Mouse (Mus musculus): ENCODE measurements around the gene 4921539E11Rik. TPM values are rescaled to one million over a fixed set of nuclear protein-coding genes. Genes with fewer than 3 reads are reported as not detected.

The 4921539E11Rik gene
- polyA plus RNA-seq, 1 experiment: not detected

GRCm38 (mm10) chr4:103232156-103232555 is 58.5 kb downstream of the 4921539E11Rik start:
- H3K4me3 ChIP-seq (ENCODE audit: insufficient read depth, poor library complexity, severe bottlenecking): no peak overlapping the region
- H3K79me2 ChIP-seq (ENCODE audit: control insufficient read depth, insufficient read depth): no peaks in the 10 kb centered on the region
- TF ChIP-seq USF1 (IDR thresholded peaks at IDR 0.05; ENCODE audit: low read depth) (no peak), MAX (IDR thresholded peaks at IDR 0.05) (no peak), FOSL1 (IDR thresholded peaks at IDR 0.05; ENCODE audit: insufficient read depth, low read length, poor library complexity, severe bottlenecking) (no peak), CTCF (IDR thresholded peaks at IDR 0.05; ENCODE audit: control insufficient read depth, insufficient read depth, insufficient read length) (no peak), CEBPB (IDR thresholded peaks at IDR 0.05; ENCODE audit: low read depth) (no peak), MYOD1 (IDR thresholded peaks at IDR 0.05; ENCODE audit: control insufficient read depth, insufficient read length, low read depth) (no peak), MYOG (IDR thresholded peaks at IDR 0.05; ENCODE audit: control insufficient read depth, extremely low read depth, insufficient read length) (no peak)

DNA sequence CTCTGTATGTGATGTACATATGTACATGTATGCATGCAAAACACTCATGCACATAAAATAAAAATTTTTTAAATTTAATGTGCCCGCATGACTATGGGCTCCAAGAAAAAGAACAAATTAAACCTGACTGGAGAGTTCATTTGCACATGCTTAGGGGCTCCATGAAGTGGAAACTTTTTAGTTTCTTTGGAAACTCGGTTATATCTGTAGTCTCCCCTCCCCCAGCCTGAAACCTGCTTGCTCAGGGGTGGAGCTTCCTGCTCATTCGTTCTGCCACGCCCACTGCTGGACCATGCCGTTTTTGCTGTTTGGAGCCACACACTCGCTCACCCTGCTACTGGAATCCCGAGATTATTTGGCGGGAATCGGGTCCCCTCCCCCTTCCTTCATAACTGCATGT is 67.8 kb downstream of the 4921539E11Rik start:
- H3K79me3 ChIP-seq (ENCODE audit: low read depth): no peaks in the 10 kb centered on the region
- no peak overlapping the region for H3K4me3 ChIP-seq (ENCODE audit: insufficient read depth, poor library complexity, severe bottlenecking)
- no peaks in the 10 kb centered on the region for H3K36me3 ChIP-seq (ENCODE audit: control insufficient read depth, insufficient read depth)
- no peaks in the 10 kb centered on the region for H3K79me2 ChIP-seq (ENCODE audit: control insufficient read depth, insufficient read depth)
- no peak overlapping the region for H3ac ChIP-seq (ENCODE audit: control insufficient read depth, insufficient read length, low read depth)
- TF ChIP-seq MYOD1 (IDR thresholded peaks at IDR 0.05; ENCODE audit: control insufficient read depth, insufficient read length, low read depth) (no peak), MAX (IDR thresholded peaks at IDR 0.05) (no peak), USF1 (IDR thresholded peaks at IDR 0.05; ENCODE audit: low read depth) (no peak), CEBPB (IDR thresholded peaks at IDR 0.05; ENCODE audit: low read depth) (no peak), MYOG (IDR thresholded peaks at IDR 0.05; ENCODE audit: control insufficient read depth, extremely low read depth, insufficient read length) (no peak), FOSL1 (IDR thresholded peaks at IDR 0.05; ENCODE audit: insufficient read depth, low read length, poor library complexity, severe bottlenecking) (no peak), CTCF (IDR thresholded peaks at IDR 0.05; ENCODE audit: control insufficient read depth, insufficient read depth, insufficient read length) (no peak)
- H3K27me3 ChIP-seq (ENCODE audit: control insufficient read depth, insufficient read depth, insufficient read length): no peaks in the 10 kb centered on the region

More at GRCm38 (mm10) chr4:103232156-103232555, 58.5 kb downstream of the 4921539E11Rik start:
- no peak overlapping the region for H3ac ChIP-seq (ENCODE audit: control insufficient read depth, insufficient read length, low read depth)
- no peaks in the 10 kb centered on the region for H3K79me3 ChIP-seq (ENCODE audit: low read depth)
- H3K27me3 ChIP-seq (ENCODE audit: control insufficient read depth, insufficient read depth, insufficient read length): no peaks in the 10 kb centered on the region
- H3K36me3 ChIP-seq (ENCODE audit: control insufficient read depth, insufficient read depth): no peaks in the 10 kb centered on the region

DNA sequence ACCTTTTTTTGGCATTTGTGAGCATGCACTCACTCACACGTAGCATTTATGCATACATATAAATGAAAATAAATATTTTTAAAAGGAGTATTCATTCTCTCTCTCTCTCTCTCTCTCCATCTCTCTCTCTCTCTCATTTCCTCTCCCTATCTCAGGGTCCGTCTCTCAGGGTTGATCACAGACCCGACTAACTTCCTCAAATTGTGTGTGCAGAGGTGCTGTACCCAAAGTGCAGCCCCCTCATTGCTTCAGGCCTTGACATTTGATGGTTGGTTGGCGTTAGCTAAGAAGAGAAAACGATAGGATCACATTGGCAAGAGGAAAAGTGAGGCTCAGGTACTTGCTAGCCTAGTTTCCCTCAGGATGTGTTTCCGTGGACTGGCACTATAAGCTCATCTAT is 68.9 kb downstream of the 4921539E11Rik start:
- no peaks in the 10 kb centered on the region for H3K36me3 ChIP-seq (ENCODE audit: control insufficient read depth, insufficient read depth)
- H3K79me2 ChIP-seq (ENCODE audit: control insufficient read depth, insufficient read depth): no peaks in the 10 kb centered on the region
- H3K4me3 ChIP-seq (ENCODE audit: insufficient read depth, poor library complexity, severe bottlenecking): no peak overlapping the region
- TF ChIP-seq MYOD1 (IDR thresholded peaks at IDR 0.05; ENCODE audit: control insufficient read depth, insufficient read length, low read depth) (no peak), USF1 (IDR thresholded peaks at IDR 0.05; ENCODE audit: low read depth) (no peak), CTCF (IDR thresholded peaks at IDR 0.05; ENCODE audit: control insufficient read depth, insufficient read depth, insufficient read length) (no peak), MAX (IDR thresholded peaks at IDR 0.05) (no peak), CEBPB (IDR thresholded peaks at IDR 0.05; ENCODE audit: low read depth) (no peak), FOSL1 (IDR thresholded peaks at IDR 0.05; ENCODE audit: insufficient read depth, low read length, poor library complexity, severe bottlenecking) (no peak), MYOG (IDR thresholded peaks at IDR 0.05; ENCODE audit: control insufficient read depth, extremely low read depth, insufficient read length) (no peak)
- no peak overlapping the region for H3ac ChIP-seq (ENCODE audit: control insufficient read depth, insufficient read length, low read depth)
- no peaks in the 10 kb centered on the region for H3K79me3 ChIP-seq (ENCODE audit: low read depth)
- H3K27me3 ChIP-seq (ENCODE audit: control insufficient read depth, insufficient read depth, insufficient read length): no peaks in the 10 kb centered on the region

- no peaks in the 10 kb centered on the region for H3K79me3 ChIP-seq (ENCODE audit: low read depth)
- H3ac ChIP-seq (ENCODE audit: control insufficient read depth, insufficient read length, low read depth): no peak overlapping the region
- no peaks in the 10 kb centered on the region for H3K27me3 ChIP-seq (ENCODE audit: control insufficient read depth, insufficient read depth, insufficient read length)
- no peaks in the 10 kb centered on the region for H3K36me3 ChIP-seq (ENCODE audit: control insufficient read depth, insufficient read depth)
- H3K79me2 ChIP-seq (ENCODE audit: control insufficient read depth, insufficient read depth): peaks cover 6% of the 10 kb centered on the region
- no peak overlapping the region for H3K4me3 ChIP-seq (ENCODE audit: insufficient read depth, poor library complexity, severe bottlenecking)
- no peak for TF ChIP-seq MYOG (IDR thresholded peaks at IDR 0.05; ENCODE audit: control insufficient read depth, extremely low read depth, insufficient read length)
- TF ChIP-seq MAX (IDR thresholded peaks at IDR 0.05): no peak
- TF ChIP-seq USF1 (IDR thresholded peaks at IDR 0.05; ENCODE audit: low read depth): no peak
Measured at GRCm38 (mm10) chr4:103219011-103219410, 71.7 kb downstream of the 4921539E11Rik start.

GRCm38 (mm10) chr4:103216046-103216445 is 74.6 kb downstream of the 4921539E11Rik start:
- Histone ChIP-seq H3K79me2 (ENCODE audit: control insufficient read depth, insufficient read depth) (peaks cover 15% of the 10 kb centered on the region), H3ac (ENCODE audit: control insufficient read depth, insufficient read length, low read depth) (no peak overlapping the region), H3K36me3 (ENCODE audit: control insufficient read depth, insufficient read depth) (no peaks in the 10 kb centered on the region), H3K4me3 (ENCODE audit: insufficient read depth, poor library complexity, severe bottlenecking) (no peak overlapping the region), H3K27me3 (ENCODE audit: control insufficient read depth, insufficient read depth, insufficient read length) (no peaks in the 10 kb centered on the region), H3K79me3 (ENCODE audit: low read depth) (peaks cover 5% of the 10 kb centered on the region)
- no peak for TF ChIP-seq CEBPB (IDR thresholded peaks at IDR 0.05; ENCODE audit: low read depth)

DNA sequence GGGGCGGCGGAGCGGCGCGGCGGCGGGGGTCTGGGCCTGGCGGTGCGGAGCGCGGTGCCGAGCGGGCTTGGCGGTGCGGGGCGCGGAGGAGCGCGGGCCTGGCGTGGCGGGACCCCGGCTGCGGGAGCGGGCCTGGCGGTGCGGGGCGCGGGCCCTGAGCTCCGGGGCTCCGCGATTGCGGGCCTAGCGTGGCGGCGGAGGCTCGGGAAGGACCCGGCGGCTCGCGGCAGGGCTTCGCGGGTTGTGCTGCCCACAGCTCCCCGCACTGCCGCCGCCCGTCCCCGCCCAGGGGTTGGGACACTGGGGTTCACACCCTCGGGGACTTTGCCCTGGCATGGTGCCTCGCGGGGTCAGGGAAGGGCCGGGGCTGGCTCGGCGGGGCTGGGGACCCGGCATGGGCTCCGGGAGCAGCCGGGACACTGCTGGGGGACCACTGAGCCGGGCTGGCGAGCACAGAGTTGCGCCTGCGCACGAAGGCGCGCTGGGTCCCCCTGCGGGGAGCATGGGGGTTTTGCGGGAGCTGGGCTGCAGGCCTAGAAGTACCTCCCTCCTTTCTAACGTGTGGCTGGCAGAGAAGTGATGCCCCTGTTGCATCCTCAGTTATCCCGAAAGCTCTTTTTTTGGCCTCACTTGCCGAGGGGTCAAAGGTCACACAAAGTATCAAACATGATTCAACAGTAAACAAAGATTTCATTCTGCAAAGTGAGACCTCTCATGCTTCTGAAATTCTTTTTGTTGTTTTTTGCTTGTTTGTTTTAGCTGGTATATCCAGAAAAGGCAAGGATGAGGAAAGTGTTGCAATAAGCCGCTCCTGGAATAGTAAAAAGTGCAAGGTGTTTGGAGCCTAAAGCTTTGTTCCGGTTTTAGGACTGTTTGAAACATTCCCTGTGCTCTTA is 75.5 kb downstream of the 4921539E11Rik start, which contains the start of gene Slc35d1:
Gene Slc35d1, minus strand, starts transcription at position 240 of the 896 bp plus-strand sequence.
- peaks cover 5% of the 10 kb centered on the region for H3K79me3 ChIP-seq (ENCODE audit: low read depth)
- H3ac ChIP-seq (ENCODE audit: control insufficient read depth, insufficient read length, low read depth): peak within 1 kb of the TSS; percentile 87
- H3K4me3 ChIP-seq (ENCODE audit: insufficient read depth, poor library complexity, severe bottlenecking): peak within 1 kb of the TSS; percentile 65
- no peaks in the 10 kb centered on the region for H3K27me3 ChIP-seq (ENCODE audit: control insufficient read depth, insufficient read depth, insufficient read length)
- H3K79me2 ChIP-seq (ENCODE audit: control insufficient read depth, insufficient read depth): peaks cover 15% of the 10 kb centered on the region
- H3K36me3 ChIP-seq (ENCODE audit: control insufficient read depth, insufficient read depth): peaks cover 4% of the 10 kb centered on the region
- no peak for TF ChIP-seq MYOG (IDR thresholded peaks at IDR 0.05; ENCODE audit: control insufficient read depth, extremely low read depth, insufficient read length)
- TF ChIP-seq USF1 (IDR thresholded peaks at IDR 0.05; ENCODE audit: low read depth): no peak
- TF ChIP-seq CEBPB (IDR thresholded peaks at IDR 0.05; ENCODE audit: low read depth): no peak
- TF ChIP-seq CTCF (IDR thresholded peaks at IDR 0.05; ENCODE audit: control insufficient read depth, insufficient read depth, insufficient read length): no peak
- TF ChIP-seq MAX (IDR thresholded peaks at IDR 0.05): no peak
- TF ChIP-seq FOSL1 (IDR thresholded peaks at IDR 0.05; ENCODE audit: insufficient read depth, low read length, poor library complexity, severe bottlenecking): no peak
- TF ChIP-seq MYOD1 (IDR thresholded peaks at IDR 0.05; ENCODE audit: control insufficient read depth, insufficient read length, low read depth): no peak
